Mouse (Mus musculus): ENCODE data around the gene Zfp800. TPM values are rescaled to one million over a fixed set of nuclear protein-coding genes. Genes with fewer than 3 reads are reported as not detected.
A peak's percentile ranks its signal among the peaks of the same experiment; 100 is the strongest.

Gene Zfp800
- 19.6 and 23.9 TPM in 2 replicates for polyA plus RNA-seq (2014; fragmentation: Nextera tagmentation; extraction: Ambion mirVana)

DNA sequence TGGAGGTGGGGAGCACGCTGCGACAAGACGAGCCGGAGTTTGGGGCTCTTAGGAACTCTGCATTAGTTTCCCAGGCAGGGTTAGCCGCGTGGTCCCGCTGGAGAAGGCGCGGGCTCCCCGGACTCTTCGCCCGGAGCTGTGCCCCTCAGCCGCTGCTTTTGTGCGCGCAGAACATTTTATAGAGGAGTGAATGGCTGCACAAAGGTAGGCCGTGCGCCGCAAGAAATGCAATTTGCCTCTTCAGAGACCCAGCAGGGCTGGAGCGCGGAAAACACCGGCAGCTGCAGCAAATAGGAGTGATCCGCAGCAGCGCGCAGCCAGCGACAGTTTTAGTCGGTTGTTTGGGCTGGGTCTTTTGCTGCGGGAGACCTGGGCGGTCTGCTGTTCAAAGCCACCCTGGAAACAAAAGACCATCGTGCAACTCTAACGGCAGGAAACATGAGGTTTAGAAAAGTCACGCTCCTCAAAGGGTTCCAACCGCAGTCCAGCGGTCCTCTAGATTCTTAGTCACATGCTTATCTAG lies at the start of gene Zfp800:
TSS of gene Zfp800 (minus strand) at position 325 of the 523 bp plus-strand sequence.
- Histone ChIP-seq H3K4me3 (ENCODE audit: low read depth, low read length) (peak within 1 kb of the TSS; percentile 43), H3K9me3 (replicated peaks; ENCODE audit: control insufficient read depth, low read length) (0 out of 2 replicates have a peak, but pooled peaks cover 3% of the 10 kb centered on the region), H3K4me1 (ENCODE audit: control insufficient read depth, insufficient read depth, low read length) (peaks cover 12% of the 10 kb centered on the region), H3K27me3 (replicated peaks; ENCODE audit: control insufficient read depth, insufficient read depth, low read length) (peaks cover 6% of the 10 kb centered on the region; the same call in 1 of the 2 replicates), H3K4me2 (ENCODE audit: low read length) (peak within 1 kb of the TSS; percentile 81), H3K9ac (ENCODE audit: low read length) (peak within 1 kb of the TSS; percentile 66), H3K27ac (ENCODE audit: low read depth, low read length) (peak within 1 kb of the TSS; percentile 76), H3K36me3 (ENCODE audit: control insufficient read depth, insufficient read depth, low read length) (no peaks in the 10 kb centered on the region)
- DNase-seq (ENCODE audit: low spot score) (peak; percentile 72), ATAC-seq (peak; percentile 64)
- under 1% methylated on average over 33 of the region's 33 CpGs for WGBS

DNA sequence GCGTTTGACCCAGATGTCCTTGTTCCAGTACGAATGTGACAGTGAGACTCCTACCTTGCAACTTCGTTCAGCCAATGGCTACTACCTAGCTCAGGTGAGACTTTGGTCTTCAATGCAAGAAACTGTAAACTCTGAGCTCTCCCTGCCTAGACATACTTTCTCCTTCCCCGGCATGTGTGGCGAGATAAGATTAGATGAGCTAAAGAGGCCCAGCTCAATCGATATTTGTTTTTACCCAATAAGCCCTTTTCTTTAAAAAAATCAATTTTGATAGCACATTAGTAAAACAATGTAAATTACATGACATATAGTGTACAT lies 33.7 kb upstream of the Zfp800 start:
- DNase-seq (ENCODE audit: low spot score) (no peak), ATAC-seq (no peak)
- no peaks in the 10 kb centered on the region for H3K27me3 ChIP-seq (replicated peaks; ENCODE audit: control insufficient read depth, insufficient read depth, low read length)
- no peak overlapping the region for H3K27ac ChIP-seq (ENCODE audit: low read depth, low read length)
- H3K4me1 ChIP-seq (ENCODE audit: control insufficient read depth, insufficient read depth, low read length) = no peaks in the 10 kb centered on the region
- H3K9me3 ChIP-seq (replicated peaks; ENCODE audit: control insufficient read depth, low read length) = no peaks in the 10 kb centered on the region
- peaks cover 7% of the 10 kb centered on the region for H3K36me3 ChIP-seq (ENCODE audit: control insufficient read depth, insufficient read depth, low read length)
- H3K9ac ChIP-seq (ENCODE audit: low read length) = no peak overlapping the region
- 81% methylated on average over 6 of the region's 6 CpGs for WGBS
- no peak overlapping the region for H3K4me3 ChIP-seq (ENCODE audit: low read depth, low read length)
- no peak overlapping the region for H3K4me2 ChIP-seq (ENCODE audit: low read length)

DNA sequence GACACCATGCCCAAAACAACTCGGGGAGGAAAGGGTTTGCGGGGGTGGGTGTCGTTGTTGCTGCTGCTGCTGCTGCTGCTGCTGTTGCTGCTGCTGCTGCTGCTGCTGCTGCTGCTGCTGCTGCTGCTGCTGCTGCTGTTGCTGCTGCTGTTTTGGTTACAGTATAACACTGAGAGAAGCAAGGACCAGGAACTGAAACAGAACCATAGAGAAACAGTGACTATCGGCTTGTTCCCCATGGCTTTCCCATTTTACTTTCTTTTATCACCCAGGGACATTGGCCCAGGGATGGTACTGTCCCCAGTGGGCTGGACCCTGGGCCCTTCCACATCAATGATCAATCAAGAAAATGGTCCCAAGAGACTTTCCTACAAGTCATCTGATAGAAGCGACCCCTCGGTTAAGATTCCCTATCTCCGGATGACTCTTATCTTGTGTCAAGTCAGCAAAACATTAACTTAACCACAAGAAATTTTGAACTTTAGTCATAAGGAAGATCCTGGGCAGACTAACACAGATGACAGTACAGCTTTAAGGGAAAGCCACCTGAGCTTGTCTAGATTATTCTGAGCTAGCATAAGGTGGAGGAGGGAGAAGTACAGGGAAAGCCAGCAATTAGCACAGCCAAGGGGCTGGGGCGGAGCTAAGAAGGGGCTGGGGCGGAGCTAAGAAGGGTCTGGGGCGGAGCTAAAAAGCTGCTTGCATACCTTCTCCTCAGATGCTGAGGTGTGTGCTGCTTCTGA lies 33.2 kb upstream of the Zfp800 start:
- H3K27me3 ChIP-seq (replicated peaks; ENCODE audit: control insufficient read depth, insufficient read depth, low read length) = no peaks in the 10 kb centered on the region
- 82% methylated on average over 10 of the region's 10 CpGs for WGBS

GRCm38 (mm10) chr6:28429870-28430269 lies 32.1 kb upstream of the Zfp800 start:
- WGBS = 91% methylated on average over 11 of the region's 11 CpGs
- no peak for DNase-seq (ENCODE audit: low spot score)
- H3K4me2 ChIP-seq (ENCODE audit: low read length) = no peak overlapping the region
- no peaks in the 10 kb centered on the region for H3K9me3 ChIP-seq (replicated peaks; ENCODE audit: control insufficient read depth, low read length)
- H3K4me3 ChIP-seq (ENCODE audit: low read depth, low read length) = no peak overlapping the region
- H3K9ac ChIP-seq (ENCODE audit: low read length) = no peak overlapping the region
- H3K27me3 ChIP-seq (replicated peaks; ENCODE audit: control insufficient read depth, insufficient read depth, low read length) = no peaks in the 10 kb centered on the region
- peaks cover 18% of the 10 kb centered on the region for H3K36me3 ChIP-seq (ENCODE audit: control insufficient read depth, insufficient read depth, low read length)
- 0 out of 2 replicates have a peak, but pooled peaks cover 2% of the 10 kb centered on the region for H3K4me1 ChIP-seq (ENCODE audit: control insufficient read depth, insufficient read depth, low read length)
- no peak for ATAC-seq
- no peak overlapping the region for H3K27ac ChIP-seq (ENCODE audit: low read depth, low read length)

More for the DNA sequence above, 33.2 kb upstream of the Zfp800 start:
- Histone ChIP-seq H3K4me1 (ENCODE audit: control insufficient read depth, insufficient read depth, low read length) (no peaks in the 10 kb centered on the region), H3K36me3 (ENCODE audit: control insufficient read depth, insufficient read depth, low read length) (peaks cover 12% of the 10 kb centered on the region), H3K4me2 (ENCODE audit: low read length) (no peak overlapping the region), H3K9ac (ENCODE audit: low read length) (no peak overlapping the region), H3K9me3 (replicated peaks; ENCODE audit: control insufficient read depth, low read length) (no peaks in the 10 kb centered on the region), H3K27ac (ENCODE audit: low read depth, low read length) (no peak overlapping the region), H3K4me3 (ENCODE audit: low read depth, low read length) (no peak overlapping the region)
- DNase-seq (ENCODE audit: low spot score) (no peak), ATAC-seq (no peak)

- 85% methylated on average over 3 of the region's 3 CpGs for WGBS
- peaks cover 18% of the 10 kb centered on the region for H3K36me3 ChIP-seq (ENCODE audit: control insufficient read depth, insufficient read depth, low read length)
- H3K27ac ChIP-seq (ENCODE audit: low read depth, low read length) = no peak within 1 kb of the TSS
- H3K9ac ChIP-seq (ENCODE audit: low read length) = no peak within 1 kb of the TSS
- H3K9me3 ChIP-seq (replicated peaks; ENCODE audit: control insufficient read depth, low read length) = no peaks in the 10 kb centered on the region
- H3K27me3 ChIP-seq (replicated peaks; ENCODE audit: control insufficient read depth, insufficient read depth, low read length) = no peaks in the 10 kb centered on the region
- ATAC-seq (no peak), DNase-seq (ENCODE audit: low spot score) (no peak)
- H3K4me2 ChIP-seq (ENCODE audit: low read length) = no peak within 1 kb of the TSS
- H3K4me3 ChIP-seq (ENCODE audit: low read depth, low read length) = no peak within 1 kb of the TSS
- H3K4me1 ChIP-seq (ENCODE audit: control insufficient read depth, insufficient read depth, low read length) = peaks cover 10% of the 10 kb centered on the region
These were observed 30.5 kb upstream of the Zfp800 start, which contains the start of gene Gcc1 for GRCm38 (mm10) chr6:28428290-28428689. Gene Gcc1 (minus strand): TSS chr6:28428390.

- 78% methylated on average over 3 of the region's 3 CpGs for WGBS
These were observed 29.5 kb upstream of the Zfp800 start, which contains the start of gene Fscn3 for GRCm38 (mm10) chr6:28427096-28427839. Gene Fscn3 (plus strand): TSS chr6:28427789.

GRCm38 (mm10) chr6:28425019-28425418 lies 27.2 kb upstream of the Zfp800 start:
- peaks cover 18% of the 10 kb centered on the region for H3K36me3 ChIP-seq (ENCODE audit: control insufficient read depth, insufficient read depth, low read length)
- H3K27ac ChIP-seq (ENCODE audit: low read depth, low read length) = no peak overlapping the region
- ATAC-seq = no peak
- no peaks in the 10 kb centered on the region for H3K27me3 ChIP-seq (replicated peaks; ENCODE audit: control insufficient read depth, insufficient read depth, low read length)
- no peak for DNase-seq (ENCODE audit: low spot score)
- H3K9me3 ChIP-seq (replicated peaks; ENCODE audit: control insufficient read depth, low read length) = no peaks in the 10 kb centered on the region
- H3K4me1 ChIP-seq (ENCODE audit: control insufficient read depth, insufficient read depth, low read length) = peaks cover 25% of the 10 kb centered on the region
- H3K9ac ChIP-seq (ENCODE audit: low read length) = 0 out of 2 replicates have a peak overlapping the region, but pooled peaks have one; percentile 13
- WGBS = 97% methylated on average over 6 of the region's 6 CpGs
- peak overlapping the region; percentile 72 for H3K4me2 ChIP-seq (ENCODE audit: low read length)
- no peak overlapping the region for H3K4me3 ChIP-seq (ENCODE audit: low read depth, low read length)

More at GRCm38 (mm10) chr6:28427096-28427839, 29.5 kb upstream of the Zfp800 start, which contains the start of gene Fscn3:
- ATAC-seq (no peak), DNase-seq (ENCODE audit: low spot score) (no peak)
- peaks cover 18% of the 10 kb centered on the region for H3K36me3 ChIP-seq (ENCODE audit: control insufficient read depth, insufficient read depth, low read length)
- H3K27me3 ChIP-seq (replicated peaks; ENCODE audit: control insufficient read depth, insufficient read depth, low read length) = no peaks in the 10 kb centered on the region
- H3K27ac ChIP-seq (ENCODE audit: low read depth, low read length) = no peak within 1 kb of the TSS
- peaks cover 10% of the 10 kb centered on the region for H3K4me1 ChIP-seq (ENCODE audit: control insufficient read depth, insufficient read depth, low read length)
- no peak within 1 kb of the TSS for H3K4me2 ChIP-seq (ENCODE audit: low read length)
- H3K4me3 ChIP-seq (ENCODE audit: low read depth, low read length) = no peak within 1 kb of the TSS
- no peak within 1 kb of the TSS for H3K9ac ChIP-seq (ENCODE audit: low read length)
- no peaks in the 10 kb centered on the region for H3K9me3 ChIP-seq (replicated peaks; ENCODE audit: control insufficient read depth, low read length)

- H3K4me2 ChIP-seq (ENCODE audit: low read length) = peak overlapping the region; percentile 72
- H3K36me3 ChIP-seq (ENCODE audit: control insufficient read depth, insufficient read depth, low read length) = peaks cover 18% of the 10 kb centered on the region
- H3K4me1 ChIP-seq (ENCODE audit: control insufficient read depth, insufficient read depth, low read length) = peaks cover 27% of the 10 kb centered on the region
- H3K27ac ChIP-seq (ENCODE audit: low read depth, low read length) = peak overlapping the region; percentile 78
- peak overlapping the region; percentile 92 for H3K4me3 ChIP-seq (ENCODE audit: low read depth, low read length)
- WGBS = 14% methylated on average over 33 of the region's 46 CpGs
- peak overlapping the region; percentile 96 for H3K9ac ChIP-seq (ENCODE audit: low read length)
- ATAC-seq (peak; percentile 45), DNase-seq (ENCODE audit: low spot score) (peak; percentile 44)
- H3K27me3 ChIP-seq (replicated peaks; ENCODE audit: control insufficient read depth, insufficient read depth, low read length) = no peaks in the 10 kb centered on the region
- H3K9me3 ChIP-seq (replicated peaks; ENCODE audit: control insufficient read depth, low read length) = no peaks in the 10 kb centered on the region
These were observed 26.2 kb upstream of the Zfp800 start for GRCm38 (mm10) chr6:28423767-28424695.
